Mouse (Mus musculus): ENCODE data around the gene Spaca3.
A peak's percentile ranks its signal among the peaks of the same experiment; 100 is the strongest.

The Spaca3 gene

DNA sequence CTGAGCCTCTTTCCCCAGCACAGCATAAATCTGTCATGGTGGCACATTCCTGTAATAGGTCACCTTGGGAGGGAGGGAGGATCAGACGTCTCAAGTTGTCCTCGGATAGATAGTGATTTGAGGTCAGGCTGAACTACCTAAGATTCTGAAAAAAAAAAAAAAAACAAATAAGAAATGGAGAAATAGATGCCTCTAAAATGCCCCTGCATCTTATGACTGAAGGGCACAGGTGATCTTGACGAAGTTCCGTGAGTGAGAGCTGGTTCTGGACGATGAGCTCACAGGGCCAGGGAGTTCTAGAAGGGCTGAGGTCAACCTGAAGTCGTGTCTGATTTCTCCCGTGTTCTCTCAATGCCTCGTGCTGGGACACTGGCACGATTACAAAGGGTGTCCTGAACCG is at the start of gene Spaca3:
Gene Spaca3 (plus strand): TSS at position 301 of the 400 bp plus-strand sequence.
- no peak for DNase-seq (ENCODE audit: low read depth, low spot score)

DNA sequence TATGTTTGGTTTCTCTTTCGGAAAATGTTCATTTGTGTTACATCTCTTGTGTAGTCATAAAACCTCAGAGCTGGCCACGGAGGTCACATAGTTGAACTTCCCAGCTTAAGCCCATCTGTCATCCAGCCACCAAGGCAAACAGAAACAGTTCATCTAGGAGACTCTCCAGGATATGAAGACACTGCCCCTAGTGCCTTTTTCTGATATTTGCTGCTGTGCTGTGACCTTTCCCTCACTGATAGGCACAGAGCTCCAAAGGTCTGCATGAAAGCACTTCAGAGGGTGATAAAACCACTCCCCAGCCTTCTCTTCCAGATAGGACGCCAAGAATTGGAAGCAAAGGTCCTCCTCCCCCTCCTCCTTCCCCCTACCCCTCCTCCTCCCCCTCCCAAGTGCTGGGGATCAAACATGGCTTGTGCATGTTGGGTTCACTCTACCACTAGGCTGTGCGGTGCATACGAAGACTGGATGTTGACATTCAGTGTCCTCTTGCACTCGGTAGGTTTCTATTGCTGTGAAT is 49.6 kb upstream of the Spaca3 start:
- no peak for DNase-seq (ENCODE audit: low read depth, low spot score)

DNA sequence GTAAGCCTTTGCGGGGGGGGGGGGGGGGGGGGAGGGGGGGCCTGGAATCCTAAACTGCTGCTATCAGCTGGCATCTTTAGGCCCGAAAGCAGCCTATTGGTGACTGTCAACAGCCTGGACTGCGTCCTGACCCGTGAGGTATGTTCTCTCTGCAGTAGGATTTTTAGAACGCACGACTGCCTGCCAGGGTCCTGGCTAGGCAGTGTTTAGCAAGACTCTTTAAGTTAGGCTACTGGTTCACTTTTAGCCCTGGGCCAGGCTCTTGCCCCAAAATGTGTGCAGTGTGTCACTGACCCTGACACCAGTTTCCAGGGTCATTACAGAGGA is 48.5 kb upstream of the Spaca3 start:
- no peak for DNase-seq (ENCODE audit: low read depth, low spot score)

DNA sequence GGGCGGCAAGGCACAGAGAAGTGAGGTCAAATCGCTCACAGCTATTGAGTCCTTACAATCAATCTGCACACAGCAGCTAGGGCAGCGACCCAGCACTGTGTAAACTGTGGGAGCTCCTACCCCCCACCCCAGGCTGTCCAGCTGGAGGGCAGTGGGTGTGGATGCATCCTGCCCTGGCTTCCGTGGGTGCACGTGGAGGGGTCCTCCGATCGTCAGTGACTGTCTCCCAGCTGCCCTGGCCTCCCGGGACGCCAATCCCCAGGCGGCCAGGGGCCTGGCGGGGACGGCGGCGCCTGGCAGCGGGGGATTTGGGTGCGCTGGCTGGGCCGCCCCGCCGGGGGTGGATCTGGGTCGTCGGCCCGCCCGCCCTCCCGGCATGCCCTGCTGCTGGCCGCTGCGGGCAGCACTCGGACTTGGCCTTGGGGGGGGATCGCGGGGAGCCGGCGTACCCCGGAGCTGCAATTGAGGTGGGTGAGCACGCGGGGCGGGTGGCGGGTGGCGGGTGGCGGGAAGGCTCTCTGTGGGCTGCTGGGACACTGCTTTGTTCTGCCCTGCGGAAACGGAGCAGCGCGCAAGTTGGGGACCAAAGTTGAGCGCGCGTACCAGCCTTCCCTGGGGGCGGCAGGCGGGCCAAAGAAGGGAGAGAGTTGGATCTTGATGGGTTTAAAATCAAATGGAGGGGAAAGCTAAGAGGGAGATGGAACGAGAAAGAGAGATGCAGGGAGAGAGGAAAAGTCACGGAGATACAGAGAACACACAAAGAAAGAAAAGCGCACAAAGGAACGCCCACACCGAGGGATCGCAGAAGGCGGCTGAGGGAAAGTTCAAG is 48.0 kb upstream of the Spaca3 start, which contains the start of gene Tmem98:
Gene Tmem98 (plus strand): TSS at position 183 of the 829 bp plus-strand sequence.
- DNase-seq (ENCODE audit: low read depth, low spot score) = no peak

DNA sequence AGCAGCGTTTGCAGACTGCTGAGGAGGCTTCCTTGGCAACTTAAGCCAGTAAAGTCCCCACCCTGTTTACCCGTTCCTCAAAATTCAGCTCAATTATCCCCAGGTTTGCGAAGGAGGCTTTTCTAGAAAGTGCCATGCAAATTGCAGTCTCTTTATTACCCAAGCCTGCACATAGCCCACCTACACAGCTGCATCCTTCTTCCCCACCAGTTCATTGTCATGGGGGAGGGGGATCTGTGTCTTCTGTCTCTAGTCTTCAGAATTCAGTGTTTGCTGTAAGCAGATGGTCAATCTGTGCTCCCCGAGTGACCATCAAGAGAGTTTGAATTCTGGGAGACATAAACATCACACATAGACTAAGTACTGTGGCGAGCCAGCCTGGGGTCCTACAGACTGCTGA is 47.0 kb upstream of the Spaca3 start:
- no peak for DNase-seq (ENCODE audit: low read depth, low spot score)

GRCm38 (mm10) chr11:80815354-80815753 is 42.8 kb upstream of the Spaca3 start:
- DNase-seq (ENCODE audit: low read depth, low spot score) = no peak

- DNase-seq (ENCODE audit: low read depth, low spot score) = peak; percentile 52
These were observed 40.0 kb upstream of the Spaca3 start for GRCm38 (mm10) chr11:80818060-80818697.

DNA sequence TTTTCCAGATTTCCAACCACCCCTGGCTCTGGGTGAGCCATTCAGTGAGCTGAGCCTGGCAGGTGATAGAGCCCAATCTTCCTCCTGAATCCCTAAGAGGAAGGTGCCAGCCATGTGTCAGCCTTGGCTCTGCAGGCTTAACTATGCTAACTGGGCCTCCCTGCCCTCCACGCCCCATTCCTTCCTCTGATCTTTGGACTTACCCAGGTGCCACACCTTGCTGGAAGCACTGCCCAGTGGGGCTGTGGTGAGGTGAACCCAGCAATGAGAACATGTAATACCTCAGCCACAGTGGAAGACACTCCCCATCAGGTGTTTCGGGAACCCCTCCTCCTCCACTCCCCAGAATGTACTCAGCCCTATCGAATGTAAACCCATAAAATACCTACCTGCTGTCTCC is 38.1 kb upstream of the Spaca3 start:
- DNase-seq (ENCODE audit: low read depth, low spot score) = no peak

- DNase-seq (ENCODE audit: low read depth, low spot score) = no peak
These were observed 36.9 kb upstream of the Spaca3 start for GRCm38 (mm10) chr11:80821296-80821695.

DNA sequence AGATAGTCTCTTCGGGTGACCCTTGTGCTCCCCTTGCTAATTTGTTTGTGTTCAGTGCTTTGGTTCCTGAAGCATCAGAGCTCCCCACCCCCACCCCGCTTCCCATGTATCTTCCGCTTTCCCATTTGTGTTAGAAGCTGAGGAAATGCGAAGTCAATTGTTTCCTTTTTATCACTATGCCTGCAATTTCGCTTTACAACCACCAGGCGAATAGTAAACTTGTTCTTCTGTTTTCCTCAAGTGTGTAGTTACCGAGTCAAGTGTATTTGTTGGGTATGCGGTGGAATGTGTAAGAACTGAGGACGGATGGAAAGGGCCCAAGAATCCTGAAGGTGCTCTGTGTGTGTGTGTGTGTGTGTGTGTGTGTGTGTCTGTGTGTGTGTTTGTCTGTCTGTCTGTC is 36.4 kb upstream of the Spaca3 start:
- no peak for DNase-seq (ENCODE audit: low read depth, low spot score)

DNA sequence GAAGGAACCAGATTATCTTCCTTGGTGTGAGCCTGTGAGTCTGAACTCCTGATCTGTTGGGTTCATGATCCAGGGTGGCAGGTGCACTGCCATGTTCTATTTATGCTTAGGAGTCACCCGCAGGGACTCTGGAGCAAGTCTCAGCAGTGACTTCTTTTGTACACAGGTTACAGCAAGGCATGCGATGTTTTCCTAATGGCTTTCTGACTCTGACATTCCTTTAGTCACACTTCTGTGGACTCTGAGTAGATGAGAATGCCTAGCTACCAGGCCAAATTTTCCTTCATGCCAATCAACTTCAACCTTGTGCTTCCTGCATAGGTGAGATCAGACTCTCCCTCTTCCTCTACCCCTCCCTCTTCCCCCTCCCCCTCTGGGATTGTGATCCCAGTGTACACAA is 22.8 kb upstream of the Spaca3 start:
- no peak for DNase-seq (ENCODE audit: low read depth, low spot score)

- no peak for DNase-seq (ENCODE audit: low read depth, low spot score)
These were observed 22.3 kb upstream of the Spaca3 start for GRCm38 (mm10) chr11:80835841-80836240.

DNA sequence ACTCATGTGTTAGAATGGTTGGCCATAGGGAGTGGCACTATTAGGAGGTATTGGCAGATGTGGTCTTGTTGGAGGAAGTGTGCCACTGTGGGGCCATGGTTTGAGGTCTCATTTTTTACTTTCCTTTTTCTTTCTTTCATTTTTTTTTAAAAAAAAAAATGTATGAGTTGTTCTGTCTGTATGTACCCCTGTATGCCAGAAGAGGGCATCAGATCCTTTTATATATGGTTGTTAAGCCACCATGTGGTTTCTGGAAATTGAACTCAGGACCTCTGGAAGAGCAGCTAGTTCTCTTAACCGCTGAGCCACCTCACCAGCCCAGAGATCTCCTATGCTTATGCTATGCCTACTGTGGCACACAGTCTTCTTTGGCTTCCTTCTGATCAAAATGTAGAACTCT is 19.4 kb upstream of the Spaca3 start:
- DNase-seq (ENCODE audit: low read depth, low spot score) = peak; percentile 8

GRCm38 (mm10) chr11:80843435-80843834 is 14.7 kb upstream of the Spaca3 start:
- DNase-seq (ENCODE audit: low read depth, low spot score) = no peak

GRCm38 (mm10) chr11:80845486-80845885 is 12.7 kb upstream of the Spaca3 start:
- DNase-seq (ENCODE audit: low read depth, low spot score) = no peak

DNA sequence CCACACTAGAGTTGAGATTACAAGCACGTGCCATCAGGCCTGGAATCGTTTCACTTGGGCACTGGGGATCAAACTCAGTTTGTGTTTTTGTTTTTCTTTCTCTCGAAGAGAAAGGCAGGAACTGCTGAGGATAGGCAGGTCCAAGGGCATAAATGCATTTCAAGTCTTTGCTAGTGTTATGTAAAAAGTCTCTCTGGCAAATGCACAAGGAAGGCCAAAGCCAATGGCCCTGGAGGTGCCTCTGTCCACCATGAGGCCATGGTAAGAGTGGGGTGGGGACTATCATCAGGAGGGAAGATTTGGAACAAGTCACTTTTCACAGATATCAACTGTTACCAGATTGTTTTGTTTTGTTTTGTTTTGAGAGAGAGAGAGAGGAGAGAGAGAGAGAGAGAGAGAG is 12.1 kb upstream of the Spaca3 start:
- DNase-seq (ENCODE audit: low read depth, low spot score) = no peak

GRCm38 (mm10) chr11:80848131-80848530 is 10.0 kb upstream of the Spaca3 start:
- no peak for DNase-seq (ENCODE audit: low read depth, low spot score)

DNA sequence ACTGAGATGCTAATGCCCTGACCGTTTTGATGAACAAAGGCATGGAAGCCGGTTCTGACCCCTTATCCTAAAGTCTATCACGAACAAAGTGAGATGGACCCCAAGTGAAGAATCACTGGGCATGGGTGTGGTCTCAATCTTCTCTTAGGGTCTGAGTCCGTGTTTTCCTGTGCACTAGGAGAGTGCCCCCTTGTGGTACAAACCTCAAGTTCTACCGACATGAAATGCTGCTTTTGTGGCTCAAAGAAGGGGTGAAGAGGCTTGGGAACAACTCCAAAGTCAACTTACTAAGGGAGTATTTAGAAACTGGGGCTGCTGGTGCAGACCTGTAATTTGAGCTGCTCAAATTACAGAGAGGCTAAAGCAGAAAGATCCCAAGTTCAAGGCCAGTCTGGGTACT is 6.3 kb upstream of the Spaca3 start:
- peak; percentile 44 for DNase-seq (ENCODE audit: low read depth, low spot score)

GRCm38 (mm10) chr11:80853014-80853413 is 5.2 kb upstream of the Spaca3 start:
- DNase-seq (ENCODE audit: low read depth, low spot score) = no peak

- no peak for DNase-seq (ENCODE audit: low read depth, low spot score)
These were observed 3.7 kb upstream of the Spaca3 start for GRCm38 (mm10) chr11:80854430-80854829.

DNA sequence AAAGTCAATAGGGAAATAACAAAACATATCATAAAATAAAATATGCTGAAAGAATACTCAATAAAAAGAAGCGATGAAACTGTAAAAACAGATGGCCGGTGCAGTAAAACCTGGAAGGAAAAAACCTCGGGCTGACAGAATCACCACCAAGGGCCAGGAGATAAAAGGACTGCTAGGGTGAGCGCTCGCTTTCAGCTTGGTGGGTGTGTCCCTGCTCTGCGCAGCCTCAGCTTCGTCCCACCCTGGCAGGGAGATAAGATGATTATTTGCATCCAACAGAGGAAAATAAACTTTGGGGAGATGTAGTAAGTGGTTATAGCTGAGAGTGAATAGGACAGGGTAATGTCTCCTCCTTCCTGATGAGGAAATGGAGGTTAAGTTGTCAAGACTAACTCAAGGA is 3.3 kb upstream of the Spaca3 start:
- DNase-seq (ENCODE audit: low read depth, low spot score) = no peak

GRCm38 (mm10) chr11:80856827-80857226 is 1.3 kb upstream of the Spaca3 start:
- no peak for DNase-seq (ENCODE audit: low read depth, low spot score)

DNA sequence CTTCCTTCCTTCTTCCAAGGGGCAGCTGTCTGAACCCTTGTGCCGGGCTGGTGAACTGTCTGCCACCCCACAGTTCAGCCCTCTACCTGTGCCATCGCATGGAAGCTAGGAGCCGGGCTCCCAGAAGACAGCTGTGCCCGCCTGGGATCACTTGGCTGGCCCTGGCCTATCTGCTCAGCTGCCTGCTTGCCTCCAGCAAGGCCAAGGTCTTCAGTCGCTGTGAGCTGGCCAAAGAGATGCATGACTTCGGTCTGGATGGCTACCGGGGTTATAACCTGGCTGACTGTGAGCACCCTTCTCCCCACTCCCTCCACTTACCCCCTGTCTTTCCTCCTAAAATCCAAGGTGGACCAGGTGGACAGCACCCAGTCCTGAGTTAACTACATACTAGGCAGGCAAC is 4.8 kb downstream of the Spaca3 start:
- no peak for DNase-seq (ENCODE audit: low read depth, low spot score)
